Mouse (Mus musculus) intestine, embryonic 16.5 days (tissue): ENCODE results near the gene Scnn1a. TPM values are rescaled to one million over a fixed set of nuclear protein-coding genes. Genes with fewer than 3 reads are reported as not detected.

Experiments used
- polyA plus RNA-seq: library from polyadenylated mRNA; unstranded; fragments of >200 nt; fragmentation: Nextera tagmentation; extraction: Ambion mirVana; gene quantifications from 2 replicates; pipeline ENCODE4 v1.2.1, GENCODE M21; 2015

Gene Scnn1a
- polyA plus RNA-seq, 1 experiment from 2014 or later, result 5.0 TPM

Other genes starting within 250 kb of the Scnn1a start
- 41.3 and 44.8 TPM in 2 replicates for gene Chd4, start 224.7 kb upstream of the Scnn1a start, polyA plus RNA-seq
- gene Nop2, start 188.8 kb upstream of the Scnn1a start, polyA plus RNA-seq, result 59.5 and 66.8 TPM in 2 replicates
- 4.5 and 5.3 TPM in 2 replicates for gene Iffo1, start 175.4 kb upstream of the Scnn1a start, polyA plus RNA-seq
- gene Gapdh, start 154.2 kb upstream of the Scnn1a start, polyA plus RNA-seq, result 2,256 and 2,328 TPM in 2 replicates
- gene Ncapd2, start 129.0 kb upstream of the Scnn1a start, polyA plus RNA-seq, result 67.8 and 78.0 TPM in 2 replicates
- 267 and 284 TPM in 2 replicates for gene Mrpl51, start 128.9 kb upstream of the Scnn1a start, polyA plus RNA-seq
- gene Vamp1, start 105.1 kb upstream of the Scnn1a start, polyA plus RNA-seq, result 5.0 and 5.9 TPM in 2 replicates
- gene Tapbpl, start 88.8 kb upstream of the Scnn1a start, polyA plus RNA-seq, result 13.3 and 14.4 TPM in 2 replicates
- gene Cd27, start 83.6 kb upstream of the Scnn1a start, polyA plus RNA-seq, result 2.0 and 2.3 TPM in 2 replicates
- 0.09 and 0.17 TPM in 2 replicates for gene Tuba3a, start 34.6 kb upstream of the Scnn1a start, polyA plus RNA-seq
- 106 and 107 TPM in 2 replicates for gene Ltbr, start 6.8 kb upstream of the Scnn1a start, polyA plus RNA-seq
- 90.0 and 95.3 TPM in 2 replicates for gene Tnfrsf1a, start 28.7 kb downstream of the Scnn1a start, polyA plus RNA-seq
- 13.2 and 19.1 TPM in 2 replicates for gene Plekhg6, start 60.1 kb downstream of the Scnn1a start, polyA plus RNA-seq
- 146 and 167 TPM in 2 replicates for gene Cd9, start 174.1 kb downstream of the Scnn1a start, polyA plus RNA-seq
- gene Vwf, start 226.1 kb downstream of the Scnn1a start, polyA plus RNA-seq, result 7.0 and 8.6 TPM in 2 replicates